Mouse (Mus musculus): Measurements from ENCODE around the gene Snap91.

- TF ChIP-seq POLR2A (IDR thresholded peaks at IDR 0.05; ENCODE audit: extremely low read depth, insufficient read depth, low read length) (no peak), CTCF (IDR thresholded peaks at IDR 0.05; ENCODE audit: extremely low read depth, insufficient read depth, low read length) (no peak)
These were observed 46.1 kb upstream of the Snap91 start for GRCm38 (mm10) chr9:86926519-86926918.
